Comparison of ENCODE assay signal across 17 mouse cellular contexts in the genomic region with DNA sequence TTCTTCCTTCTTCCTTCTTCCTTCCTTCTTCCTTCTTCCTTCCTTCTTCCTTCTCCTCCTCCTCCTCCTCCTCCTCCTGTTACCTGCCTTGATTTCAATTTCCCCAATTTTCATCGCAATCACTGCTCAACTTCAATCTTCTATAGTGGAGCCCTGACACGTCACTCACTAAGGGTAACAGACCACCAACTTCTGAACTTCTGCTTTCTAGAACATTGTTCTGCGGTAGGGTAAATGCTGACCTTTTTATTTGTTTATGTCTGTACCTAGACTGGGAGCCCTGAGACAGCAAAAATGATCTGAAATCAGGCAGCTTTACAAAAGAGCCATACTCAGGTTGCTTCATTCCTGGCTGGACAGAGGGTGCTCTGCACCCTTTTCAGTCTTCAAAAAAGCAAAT. TPM values are rescaled to one million over a fixed set of nuclear protein-coding genes. Genes with fewer than 3 reads are reported as not detected.
"Had no signal": no experiment of that assay in that cellular context is flagged by ENCODE, and none has a peak within 500 bp of the region (broad histone marks: within the 10 kb centered on the region; RNA-seq: fewer than 3 reads in every experiment).

No protein-coding gene starts in this region.

- DNase-seq: cerebellum, adult 8-10 months; cerebellum, adult 9-10 months; cerebellum, adult 9-11 months; cerebellum, postnatal 10 days; cerebellum, postnatal 14 days; cerebellum, postnatal 25 days; cerebellum, postnatal 36 days; embryo, embryonic 11 days; forebrain, postnatal 0 days; gastrocnemius, adult 2 months; gastrocnemius, postnatal 10 days; gastrocnemius, postnatal 14 days; gastrocnemius, postnatal 25 days; gastrocnemius, postnatal 36 days; heart, adult 18-20 months; heart, adult 2 months had no signal

RNA-seq across cellular contexts. Expression of gene Ptprq, which starts 33.6 kb away (rescaled TPM):
- total RNA-seq: granulocyte monocyte progenitor cell, adult 5-6 weeks; heart, adult 2 months had no signal
